Mouse (Mus musculus): ENCODE data around the gene Apc2. TPM values are rescaled to one million over a fixed set of nuclear protein-coding genes. Genes with fewer than 3 reads are reported as not detected.

Apc2 gene
- total and polyA plus RNA-seq, 2 experiments, result 0.09 to 0.20 TPM

- WGBS, result 9% methylated on average over 46 of the region's 47 CpGs
Observed at GRCm38 (mm10) chr10:80341491-80342304, 45.9 kb downstream of the Apc2 start.

GRCm38 (mm10) chr10:80342305-80342748 is 46.5 kb downstream of the Apc2 start:
- no peak overlapping the region for H3K9ac ChIP-seq (ENCODE audit: low read depth, low read length)
- 9% methylated on average over 26 of the region's 26 CpGs for WGBS
- H3K27me3 ChIP-seq (ENCODE audit: control insufficient read depth, insufficient read depth, low read length), result no peaks in the 10 kb centered on the region; the same call in 1 of the 2 replicates
- no peak overlapping the region; the same call in 1 of the 2 replicates for H3K4me3 ChIP-seq (ENCODE audit: insufficient read depth, low read depth, low read length)
- H3K79me2 ChIP-seq (ENCODE audit: control insufficient read depth, insufficient read depth, low read length), result no peaks in the 10 kb centered on the region
- H3K27ac ChIP-seq (replicated peaks; ENCODE audit: insufficient read depth, low read depth, low read length), result no peak overlapping the region
- TF ChIP-seq CTCF (IDR thresholded peaks at IDR 0.05; ENCODE audit: low read depth, low read length), result no peak
- no peak for TF ChIP-seq POLR2A (IDR thresholded peaks at IDR 0.05; ENCODE audit: extremely low read depth, insufficient read depth, low read length)
- no peaks in the 10 kb centered on the region for H3K36me3 ChIP-seq (ENCODE audit: control insufficient read depth, insufficient read depth, low read length)
- peaks cover 11% of the 10 kb centered on the region for H3K4me1 ChIP-seq (ENCODE audit: control insufficient read depth, insufficient read depth, low read length)
- DNase-seq (ENCODE audit: extremely low read depth, low read depth, low spot score), result no peak

More at GRCm38 (mm10) chr10:80341491-80342304, 45.9 kb downstream of the Apc2 start:
- DNase-seq (ENCODE audit: extremely low read depth, low read depth, low spot score), result peak; percentile 80
- H3K4me1 ChIP-seq (ENCODE audit: control insufficient read depth, insufficient read depth, low read length), result peaks cover 11% of the 10 kb centered on the region
- H3K27me3 ChIP-seq (ENCODE audit: control insufficient read depth, insufficient read depth, low read length), result no peaks in the 10 kb centered on the region; the same call in 1 of the 2 replicates
- H3K79me2 ChIP-seq (ENCODE audit: control insufficient read depth, insufficient read depth, low read length), result no peaks in the 10 kb centered on the region
- no peaks in the 10 kb centered on the region for H3K36me3 ChIP-seq (ENCODE audit: control insufficient read depth, insufficient read depth, low read length)
- H3K9ac ChIP-seq (ENCODE audit: low read depth, low read length), result peak overlapping the region; percentile 20
- H3K27ac ChIP-seq (replicated peaks; ENCODE audit: insufficient read depth, low read depth, low read length), result no peak overlapping the region
- H3K4me3 ChIP-seq (ENCODE audit: insufficient read depth, low read depth, low read length), result peak overlapping the region; percentile 15; the same call in 1 of the 2 replicates
- TF ChIP-seq CTCF (IDR thresholded peaks at IDR 0.05; ENCODE audit: low read depth, low read length), result peak; percentile 11; the same call in 1 of the 2 replicates
- no peak for TF ChIP-seq POLR2A (IDR thresholded peaks at IDR 0.05; ENCODE audit: extremely low read depth, insufficient read depth, low read length)

GRCm38 (mm10) chr10:80342749-80343424 is 47.1 kb downstream of the Apc2 start:
- WGBS, result 1% methylated on average over 31 of the region's 33 CpGs
- TF ChIP-seq CTCF (IDR thresholded peaks at IDR 0.05; ENCODE audit: low read depth, low read length) (no peak), POLR2A (IDR thresholded peaks at IDR 0.05; ENCODE audit: extremely low read depth, insufficient read depth, low read length) (no peak)
- Histone ChIP-seq H3K9ac (ENCODE audit: low read depth, low read length) (peak overlapping the region; percentile 56), H3K4me1 (ENCODE audit: control insufficient read depth, insufficient read depth, low read length) (peaks cover 13% of the 10 kb centered on the region), H3K27ac (replicated peaks; ENCODE audit: insufficient read depth, low read depth, low read length) (no peak overlapping the region), H3K4me3 (ENCODE audit: insufficient read depth, low read depth, low read length) (peak overlapping the region; percentile 46; the same call in 1 of the 2 replicates), H3K79me2 (ENCODE audit: control insufficient read depth, insufficient read depth, low read length) (no peaks in the 10 kb centered on the region), H3K36me3 (ENCODE audit: control insufficient read depth, insufficient read depth, low read length) (no peaks in the 10 kb centered on the region), H3K27me3 (ENCODE audit: control insufficient read depth, insufficient read depth, low read length) (no peaks in the 10 kb centered on the region; the same call in 1 of the 2 replicates)
- DNase-seq (ENCODE audit: extremely low read depth, low read depth, low spot score), result peak; percentile 64

GRCm38 (mm10) chr10:80343425-80343895 is 47.7 kb downstream of the Apc2 start:
- 48% methylated on average over 13 of the region's 13 CpGs for WGBS
- no peak overlapping the region for H3K9ac ChIP-seq (ENCODE audit: low read depth, low read length)

GRCm38 (mm10) chr10:80344131-80344661 is 48.4 kb downstream of the Apc2 start:
- Histone ChIP-seq H3K4me1 (ENCODE audit: control insufficient read depth, insufficient read depth, low read length) (peaks cover 16% of the 10 kb centered on the region), H3K79me2 (ENCODE audit: control insufficient read depth, insufficient read depth, low read length) (no peaks in the 10 kb centered on the region), H3K36me3 (ENCODE audit: control insufficient read depth, insufficient read depth, low read length) (no peaks in the 10 kb centered on the region), H3K4me3 (ENCODE audit: insufficient read depth, low read depth, low read length) (no peak overlapping the region), H3K27me3 (ENCODE audit: control insufficient read depth, insufficient read depth, low read length) (no peaks in the 10 kb centered on the region; the same call in 1 of the 2 replicates), H3K9ac (ENCODE audit: low read depth, low read length) (no peak overlapping the region), H3K27ac (replicated peaks; ENCODE audit: insufficient read depth, low read depth, low read length) (no peak overlapping the region)
- 21% methylated on average over 9 of the region's 9 CpGs for WGBS
- DNase-seq (ENCODE audit: extremely low read depth, low read depth, low spot score), result no peak
- no peak for TF ChIP-seq POLR2A (IDR thresholded peaks at IDR 0.05; ENCODE audit: extremely low read depth, insufficient read depth, low read length)
- no peak for TF ChIP-seq CTCF (IDR thresholded peaks at IDR 0.05; ENCODE audit: low read depth, low read length)

More at GRCm38 (mm10) chr10:80343425-80343895, 47.7 kb downstream of the Apc2 start:
- H3K27me3 ChIP-seq (ENCODE audit: control insufficient read depth, insufficient read depth, low read length), result no peaks in the 10 kb centered on the region; the same call in 1 of the 2 replicates
- no peak for DNase-seq (ENCODE audit: extremely low read depth, low read depth, low spot score)
- TF ChIP-seq POLR2A (IDR thresholded peaks at IDR 0.05; ENCODE audit: extremely low read depth, insufficient read depth, low read length) (no peak), CTCF (IDR thresholded peaks at IDR 0.05; ENCODE audit: low read depth, low read length) (no peak)
- H3K4me3 ChIP-seq (ENCODE audit: insufficient read depth, low read depth, low read length), result no peak overlapping the region
- peaks cover 16% of the 10 kb centered on the region for H3K4me1 ChIP-seq (ENCODE audit: control insufficient read depth, insufficient read depth, low read length)
- no peak overlapping the region for H3K27ac ChIP-seq (replicated peaks; ENCODE audit: insufficient read depth, low read depth, low read length)
- H3K36me3 ChIP-seq (ENCODE audit: control insufficient read depth, insufficient read depth, low read length), result no peaks in the 10 kb centered on the region
- no peaks in the 10 kb centered on the region for H3K79me2 ChIP-seq (ENCODE audit: control insufficient read depth, insufficient read depth, low read length)
